Mouse (Mus musculus) CH12F3 (cell line): ENCODE results near the gene Cdk14.

ENCODE experiments used
- in situ Hi-C: fragments of 300-500 bp; cut with MboI; formaldehyde crosslinking; loops from 2 replicates; pipeline ENCODE4 v1.14.3; 2020; ENCODE audit warnings: low sequenced_read_pairs

Gene Cdk14

GRCm38 (mm10) chr5:5116775-5117522, 303.2 kb downstream of the Cdk14 start:
- in situ Hi-C loops, result no loop called here

- in situ Hi-C loops, result no loop called here
These were observed 304.6 kb downstream of the Cdk14 start for GRCm38 (mm10) chr5:5115546-5115945.

- in situ Hi-C loops, result no loop called here
These were observed 310.5 kb downstream of the Cdk14 start for GRCm38 (mm10) chr5:5109621-5110020.

- in situ Hi-C loops, result no loop called here
These were observed 311.1 kb downstream of the Cdk14 start for GRCm38 (mm10) chr5:5109017-5109416.

- in situ Hi-C loops, result no loop called here
These were observed 323.7 kb downstream of the Cdk14 start for GRCm38 (mm10) chr5:5096248-5096915.

- in situ Hi-C loops, result no loop called here
These were observed 327.4 kb downstream of the Cdk14 start for GRCm38 (mm10) chr5:5092736-5093135.

- in situ Hi-C loops, result no loop called here
These were observed 348.6 kb downstream of the Cdk14 start for GRCm38 (mm10) chr5:5071526-5071925.

GRCm38 (mm10) chr5:5064686-5065085, 355.4 kb downstream of the Cdk14 start:
- in situ Hi-C loops, result no loop called here

GRCm38 (mm10) chr5:5056102-5056883, 363.8 kb downstream of the Cdk14 start:
- in situ Hi-C loops, result no loop called here

- in situ Hi-C loops, result no loop called here
These were observed 364.6 kb downstream of the Cdk14 start for GRCm38 (mm10) chr5:5055494-5055893.

- in situ Hi-C loops, result no loop called here
These were observed 365.8 kb downstream of the Cdk14 start for GRCm38 (mm10) chr5:5054270-5054669.

GRCm38 (mm10) chr5:5044326-5044725, 375.8 kb downstream of the Cdk14 start:
- in situ Hi-C loops, result no loop called here

GRCm38 (mm10) chr5:5042735-5043134, 377.4 kb downstream of the Cdk14 start:
- in situ Hi-C loops, result no loop called here

- in situ Hi-C loops, result no loop called here
These were observed 378.6 kb downstream of the Cdk14 start for GRCm38 (mm10) chr5:5041480-5041879.

GRCm38 (mm10) chr5:5039700-5040284, 380.3 kb downstream of the Cdk14 start:
- in situ Hi-C loops, result no loop called here

GRCm38 (mm10) chr5:5033445-5033844, 386.7 kb downstream of the Cdk14 start:
- in situ Hi-C loops, result no loop called here

GRCm38 (mm10) chr5:5032847-5033246, 387.3 kb downstream of the Cdk14 start:
- in situ Hi-C loops, result no loop called here

- in situ Hi-C loops, result no loop called here
These were observed 387.7 kb downstream of the Cdk14 start for GRCm38 (mm10) chr5:5032446-5032845.

- in situ Hi-C loops, result no loop called here
These were observed 389.7 kb downstream of the Cdk14 start for GRCm38 (mm10) chr5:5030431-5030830.

GRCm38 (mm10) chr5:5018959-5019358, 401.2 kb downstream of the Cdk14 start:
- in situ Hi-C loops, result no loop called here

- in situ Hi-C loops, result no loop called here
These were observed 401.9 kb downstream of the Cdk14 start for GRCm38 (mm10) chr5:5018242-5018641.
